Mouse (Mus musculus): ENCODE results near the gene Vcl.

Gene Vcl

GRCm38 (mm10) chr14:21064321-21064720 is 135.1 kb downstream of the Vcl start:
- no peak for DNase-seq (ENCODE audit: low spot score in 2 of 2)

- no peak for DNase-seq (ENCODE audit: low spot score in 2 of 2)
Measured at GRCm38 (mm10) chr14:21065490-21066162, 136.4 kb downstream of the Vcl start.

- no peak for DNase-seq (ENCODE audit: low spot score in 2 of 2)
Measured at GRCm38 (mm10) chr14:21069594-21069993, 140.4 kb downstream of the Vcl start.

GRCm38 (mm10) chr14:21073981-21074380 is 144.8 kb downstream of the Vcl start:
- DNase-seq (ENCODE audit: low spot score in 2 of 2), result no peak

GRCm38 (mm10) chr14:21074398-21075320 is 145.5 kb downstream of the Vcl start:
- no peak for DNase-seq (ENCODE audit: low spot score in 2 of 2)

GRCm38 (mm10) chr14:21075751-21076500 is 146.7 kb downstream of the Vcl start:
- DNase-seq (ENCODE audit: low spot score in 2 of 2), result peak; percentile 79 to 93

- peak in 1 of 2 experiments; percentile 10 for DNase-seq (ENCODE audit: low spot score in 2 of 2)
Measured at GRCm38 (mm10) chr14:21076501-21077194, 147.4 kb downstream of the Vcl start.

- no peak for DNase-seq (ENCODE audit: low spot score in 2 of 2)
Measured at GRCm38 (mm10) chr14:21077939-21078338, 148.7 kb downstream of the Vcl start.

- no peak for DNase-seq (ENCODE audit: low spot score in 2 of 2)
Measured at GRCm38 (mm10) chr14:21078511-21078910, 149.3 kb downstream of the Vcl start.

GRCm38 (mm10) chr14:21082823-21083222 is 153.6 kb downstream of the Vcl start:
- DNase-seq (ENCODE audit: low spot score in 2 of 2), result no peak
